Mouse (Mus musculus): ENCODE measurements at regions not wholly inside any gene's neighbourhood (a gene's known extent, or its start where the extent isn't known, plus 50 kb on each side); places are given as distances from the start of the nearest gene placed in this dataset.
"Not testable (repeated sequence)": the region's sequence is repeated elsewhere in the genome, so short reads cannot be mapped to it uniquely, and the experiment has no call there.

- no peak for DNase-seq (ENCODE audit: low spot score)
Observed at GRCm38 (mm10) chr1:161728546-161729206, 59.6 kb downstream of the Fasl start.

GRCm38 (mm10) chr1:161727357-161727756 lies 60.9 kb downstream of the Fasl start:
- DNase-seq (ENCODE audit: low spot score) = not testable (repeated sequence)

GRCm38 (mm10) chr1:161726098-161726497 lies 62.2 kb downstream of the Fasl start:
- not testable (repeated sequence) for DNase-seq (ENCODE audit: low spot score)

- DNase-seq (ENCODE audit: low spot score) = no peak
Observed at GRCm38 (mm10) chr1:161719876-161720275, 68.4 kb downstream of the Fasl start.

GRCm38 (mm10) chr1:161718254-161718653 lies 70.0 kb downstream of the Fasl start:
- DNase-seq (ENCODE audit: low spot score) = no peak

DNA sequence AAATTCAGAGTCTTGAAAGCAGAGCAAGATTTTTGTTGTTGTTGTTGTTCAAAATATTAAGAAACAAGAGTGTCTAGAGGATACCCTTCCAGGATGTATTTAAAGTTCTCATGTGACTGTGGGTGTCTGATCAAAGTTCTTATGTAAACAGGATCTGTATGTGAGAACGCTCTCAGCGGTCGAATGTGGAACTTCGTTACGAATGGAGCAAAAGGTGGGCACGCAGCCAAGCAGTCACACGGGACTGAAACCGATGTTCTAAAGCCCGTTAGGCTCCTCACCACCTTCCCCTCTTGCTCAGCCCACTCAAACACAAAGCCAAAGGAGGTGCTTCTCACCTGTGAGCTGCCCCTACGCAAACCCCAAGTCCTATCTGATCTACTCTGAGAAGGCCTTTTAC lies 75.4 kb downstream of the Fasl start:
- DNase-seq (ENCODE audit: low spot score) = peak; percentile 35

- DNase-seq (ENCODE audit: low spot score) = no peak
Observed at GRCm38 (mm10) chr1:161712283-161712682, 76.0 kb downstream of the Fasl start.

- no peak for DNase-seq (ENCODE audit: low spot score)
Observed at GRCm38 (mm10) chr1:161707049-161707448, 81.2 kb downstream of the Fasl start.

DNA sequence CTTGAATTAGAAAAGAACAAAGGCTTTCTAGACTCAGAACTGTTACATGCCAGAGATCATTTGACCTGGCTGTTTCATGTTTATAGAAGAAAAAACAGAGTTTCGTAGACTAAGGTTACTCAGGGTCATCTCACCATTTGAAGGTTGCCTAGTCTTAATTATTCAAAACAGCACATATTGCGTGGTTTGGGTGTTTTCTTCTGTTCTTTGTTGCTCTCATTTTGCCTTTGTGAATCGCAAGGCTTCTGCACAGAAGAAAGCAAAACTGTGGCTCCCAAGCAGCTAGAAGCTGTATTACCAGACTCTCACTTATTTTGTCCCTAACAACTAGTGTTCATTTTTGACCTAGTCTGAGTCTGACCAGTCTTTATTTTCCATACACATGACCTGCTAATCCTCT lies 83.3 kb downstream of the Fasl start:
- DNase-seq (ENCODE audit: low spot score) = no peak

DNA sequence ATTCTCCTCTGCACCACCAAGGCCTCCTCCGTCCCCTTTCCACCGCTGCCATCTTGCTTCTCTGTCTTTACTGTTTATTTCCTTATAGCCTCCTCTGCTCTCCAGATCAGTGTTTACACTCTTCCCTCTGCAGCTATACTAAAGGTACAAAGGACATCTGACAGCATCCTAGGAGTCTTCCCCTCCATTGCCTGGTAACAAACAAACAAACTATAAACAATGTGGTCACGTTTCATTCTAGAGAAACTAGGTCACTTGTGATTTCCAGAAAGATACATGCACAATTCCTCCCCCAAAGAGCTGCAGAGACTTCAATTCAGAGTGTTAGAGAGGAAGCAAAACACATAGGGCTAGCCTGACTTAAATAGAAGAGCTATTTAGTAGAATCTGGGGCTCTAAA lies 83.8 kb downstream of the Fasl start:
- no peak for DNase-seq (ENCODE audit: low spot score)

DNA sequence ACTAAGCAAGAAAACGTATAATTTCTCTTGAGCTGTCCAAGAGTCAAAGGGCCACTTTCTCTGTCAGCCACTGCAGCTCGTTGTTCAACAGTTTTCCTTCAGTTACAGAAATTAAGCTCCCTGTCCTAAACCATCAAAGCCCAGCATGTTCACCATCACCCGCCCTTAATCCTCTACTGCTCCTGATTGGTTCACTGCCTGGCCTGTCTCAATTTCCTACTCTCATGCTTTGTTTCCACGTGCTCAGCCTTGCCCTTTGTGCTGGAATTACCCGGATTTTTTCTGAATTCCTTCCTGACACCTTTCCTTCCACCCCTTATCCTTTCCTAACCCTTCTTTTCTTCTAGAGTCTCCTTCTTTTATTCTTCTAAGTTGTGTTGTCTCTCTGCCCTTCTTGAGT lies 92.4 kb downstream of the Fasl start:
- no peak for DNase-seq (ENCODE audit: low spot score)

- DNase-seq (ENCODE audit: low spot score) = no peak
Observed at GRCm38 (mm10) chr1:161693768-161694160, 94.5 kb downstream of the Fasl start.

GRCm38 (mm10) chr1:161692836-161693767 lies 95.2 kb downstream of the Fasl start:
- DNase-seq (ENCODE audit: low spot score) = no peak

DNA sequence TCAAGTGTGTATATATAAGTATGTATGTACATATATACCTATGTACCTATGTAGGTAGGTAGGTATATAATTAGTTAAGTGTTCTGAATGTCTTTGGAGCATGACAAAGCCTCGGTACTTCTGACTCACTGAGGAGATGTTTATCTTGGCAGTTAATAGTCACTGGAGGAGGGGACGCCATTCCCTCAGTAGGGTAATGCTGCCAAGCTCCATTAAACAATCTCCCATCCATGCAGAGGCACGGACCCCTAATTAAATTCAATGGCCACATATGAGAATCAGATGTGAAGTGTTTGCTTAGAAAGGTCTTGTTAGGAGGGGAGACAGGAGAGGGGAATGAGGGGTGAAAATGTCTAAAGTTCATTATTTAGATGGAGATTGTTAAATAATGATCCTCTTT lies 99.3 kb downstream of the Fasl start:
- DNase-seq (ENCODE audit: low spot score) = no peak

- peak; percentile 20 for DNase-seq (ENCODE audit: low spot score)
Observed at GRCm38 (mm10) chr1:161687548-161687947, 100.7 kb downstream of the Fasl start.

DNA sequence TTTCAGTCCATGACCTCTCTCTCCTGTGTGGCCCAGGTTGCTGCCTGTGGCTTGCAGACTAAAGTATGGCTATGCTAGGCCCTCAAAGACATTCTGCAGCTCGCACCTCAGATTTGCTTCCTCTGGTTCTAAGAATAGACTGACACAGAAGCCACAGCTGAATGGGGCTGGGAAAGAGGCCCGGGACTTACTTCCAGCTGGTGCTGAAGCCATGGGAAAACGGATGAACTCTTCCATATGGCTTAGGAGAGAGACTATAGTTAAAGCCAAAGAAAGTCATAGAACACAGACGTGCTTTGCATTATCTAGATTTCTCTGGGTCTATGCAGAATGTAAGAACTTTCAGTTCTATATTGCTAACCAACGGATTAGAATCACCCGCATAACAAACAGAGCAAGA lies 107.7 kb downstream of the Fasl start:
- no peak for DNase-seq (ENCODE audit: low spot score)

GRCm38 (mm10) chr1:161670937-161671336 lies 117.4 kb downstream of the Fasl start:
- DNase-seq (ENCODE audit: low spot score) = peak; percentile 1

DNA sequence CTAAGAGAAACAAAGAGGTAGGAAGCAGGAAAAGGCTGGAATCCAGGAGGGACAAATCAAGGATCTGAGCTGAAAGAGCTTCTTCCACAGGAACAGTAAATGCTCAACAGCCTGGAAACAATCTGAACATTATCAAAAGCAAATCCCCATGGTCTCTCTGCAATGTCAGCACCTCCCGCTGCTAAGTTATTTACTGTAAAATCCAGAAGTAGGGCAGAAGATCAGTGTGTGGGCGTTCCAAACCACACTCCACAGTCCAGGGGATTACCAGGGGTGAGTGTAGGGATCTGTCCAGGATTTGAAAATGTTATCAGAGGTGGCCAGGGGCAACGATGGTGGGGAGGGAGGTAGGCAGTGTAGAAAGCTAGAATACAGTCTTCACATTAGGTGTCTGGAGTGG lies 124.0 kb downstream of the Fasl start:
- no peak for DNase-seq (ENCODE audit: low spot score)

GRCm38 (mm10) chr1:161663351-161663750 lies 124.9 kb downstream of the Fasl start:
- DNase-seq (ENCODE audit: low spot score) = no peak

DNA sequence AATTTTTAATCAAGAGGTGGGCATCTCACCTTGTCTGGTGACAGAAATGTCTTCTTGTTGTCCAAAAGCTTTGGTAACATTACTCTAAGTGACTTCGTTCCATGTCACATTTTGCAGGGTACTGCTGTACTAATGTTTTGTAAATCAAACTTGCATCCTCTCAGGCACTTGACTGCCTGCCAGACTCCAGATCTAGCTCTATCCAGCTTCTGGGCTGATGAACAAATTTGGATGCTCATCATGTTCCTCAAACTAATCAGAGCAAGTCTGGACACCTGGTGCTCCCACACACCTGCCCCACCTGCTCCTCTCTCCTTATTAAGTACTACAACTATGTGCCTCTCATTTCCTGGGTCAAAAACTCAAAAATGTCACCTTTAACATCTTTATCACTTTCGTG lies 126.1 kb downstream of the Fasl start:
- DNase-seq (ENCODE audit: low spot score) = no peak

GRCm38 (mm10) chr1:161657511-161657910 lies 130.8 kb downstream of the Fasl start:
- no peak for DNase-seq (ENCODE audit: low spot score)

GRCm38 (mm10) chr1:161649387-161649786 lies 138.9 kb downstream of the Fasl start:
- no peak for DNase-seq (ENCODE audit: low spot score)

- DNase-seq (ENCODE audit: low spot score) = no peak
Observed at GRCm38 (mm10) chr1:161632098-161632497, 137.6 kb downstream of the Tnfsf18 start.
